Mouse (Mus musculus): ENCODE results near the gene 4930519G04Rik. TPM values are rescaled to one million over a fixed set of nuclear protein-coding genes. Genes with fewer than 3 reads are reported as not detected.

Gene 4930519G04Rik
- polyA plus RNA-seq, 1 experiment from 2014 or later, result not detected

DNA sequence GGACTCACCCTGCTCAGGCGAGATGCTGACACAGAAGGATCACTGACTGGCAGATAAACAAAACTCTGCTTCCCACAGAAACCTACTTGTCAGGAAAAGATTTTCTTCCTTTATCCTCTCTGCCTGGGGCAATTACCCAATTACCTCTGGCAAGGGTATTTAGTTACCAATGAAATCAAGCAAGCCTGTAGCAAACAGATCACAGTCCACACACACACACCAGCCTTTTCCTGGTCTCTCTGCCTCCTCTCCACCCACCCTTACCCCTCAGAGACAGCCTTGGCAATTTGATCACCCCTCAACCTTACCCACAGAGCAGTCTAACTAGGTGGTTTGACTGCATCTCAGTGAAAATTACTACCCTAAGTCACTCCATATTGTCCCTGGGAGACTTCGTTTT, 35.5 kb downstream of the 4930519G04Rik start:
- H3K36me3 ChIP-seq (ENCODE audit: insufficient read depth), result no peaks in the 10 kb centered on the region
- DNase-seq, result no peak
- H3K27ac ChIP-seq (ENCODE audit: low read depth), result no peak overlapping the region
- no peaks in the 10 kb centered on the region for H3K4me1 ChIP-seq (ENCODE audit: insufficient read depth)
- WGBS, result 69% methylated on average over 2 of the region's 2 CpGs
- no peaks in the 10 kb centered on the region for H3K27me3 ChIP-seq (ENCODE audit: insufficient read depth, low read length)
- no peak overlapping the region for H3K4me2 ChIP-seq
- no peak for ATAC-seq (ENCODE audit: insufficient read depth)
- no peak for TF ChIP-seq CTCF (IDR thresholded peaks at IDR 0.05; ENCODE audit: low read depth)
- H3K9ac ChIP-seq, result no peak overlapping the region
- no peaks in the 10 kb centered on the region for H3K9me3 ChIP-seq (ENCODE audit: low read depth, low read length)
- H3K4me3 ChIP-seq (ENCODE audit: low read depth, low read length), result no peak overlapping the region

DNA sequence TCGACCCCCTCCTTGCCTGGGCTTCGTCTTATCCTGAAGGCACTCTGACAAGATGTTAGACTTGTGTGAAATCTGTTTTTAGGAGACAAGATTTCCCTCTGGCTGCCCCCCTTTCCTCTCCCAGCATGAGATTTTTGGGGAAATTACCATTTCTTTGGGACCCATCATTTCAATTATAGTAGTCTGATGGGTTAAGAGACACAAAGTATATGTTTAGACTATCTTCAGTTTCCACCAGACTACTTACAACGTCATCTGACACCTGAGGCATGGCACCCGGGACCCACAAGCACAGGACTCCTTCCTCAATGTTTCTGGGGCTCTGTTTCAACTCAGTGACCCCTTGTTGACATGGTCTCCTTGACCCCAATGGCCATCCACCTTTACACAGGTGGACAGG, 42.1 kb downstream of the 4930519G04Rik start:
- WGBS, result 76% methylated on average over 4 of the region's 4 CpGs

DNA sequence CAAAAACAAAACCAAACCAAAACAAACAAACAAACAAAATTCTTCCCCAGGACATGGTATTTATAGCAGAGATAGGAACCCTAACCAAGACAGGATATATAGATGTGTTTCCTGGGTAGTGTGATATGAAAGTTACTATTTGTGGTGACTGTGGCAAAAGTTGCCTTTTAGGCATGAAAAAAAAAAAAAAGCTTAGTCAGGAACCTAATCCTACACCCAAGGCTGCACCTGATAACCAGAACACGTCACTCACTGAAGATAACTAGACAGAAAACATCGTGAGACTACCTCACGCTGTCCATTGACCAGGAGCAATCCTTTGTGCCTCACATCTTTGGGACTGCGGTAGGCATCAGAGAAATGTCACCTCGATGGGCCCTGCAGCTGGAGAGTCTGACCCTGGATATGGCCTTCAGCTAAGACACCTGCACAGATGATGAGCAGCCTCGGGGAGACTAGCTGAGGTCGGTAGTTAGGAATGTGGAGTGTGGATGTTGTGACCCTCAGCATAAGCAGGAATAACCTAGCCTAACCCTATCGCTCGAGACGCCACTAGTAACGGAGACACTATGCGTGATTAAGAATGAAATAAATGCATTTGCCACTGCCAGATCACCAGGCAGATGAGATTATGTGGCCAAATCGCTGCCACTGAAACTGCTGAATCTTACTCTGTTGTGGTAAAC, 43.4 kb downstream of the 4930519G04Rik start, which contains the start of gene Oasl2:
Gene Oasl2, plus strand, starts transcription at position 249 of the 686 bp plus-strand sequence.
- Histone ChIP-seq H3K4me2 (peak within 1 kb of the TSS; percentile 47), H3K36me3 (ENCODE audit: insufficient read depth) (no peaks in the 10 kb centered on the region), H3K27me3 (ENCODE audit: insufficient read depth, low read length) (no peaks in the 10 kb centered on the region), H3K4me3 (ENCODE audit: low read depth, low read length) (peak within 1 kb of the TSS; percentile 19), H3K4me1 (ENCODE audit: insufficient read depth) (no peaks in the 10 kb centered on the region), H3K9me3 (ENCODE audit: low read depth, low read length) (no peaks in the 10 kb centered on the region), H3K27ac (ENCODE audit: low read depth) (no peak within 1 kb of the TSS), H3K9ac (0 out of 2 replicates have a peak within 1 kb of the TSS, but pooled peaks have one; percentile 11)
- ATAC-seq (ENCODE audit: insufficient read depth) (no peak), DNase-seq (no peak)
- no peak for TF ChIP-seq CTCF (IDR thresholded peaks at IDR 0.05; ENCODE audit: low read depth)
- 55% methylated on average over 13 of the region's 13 CpGs for WGBS

More for the DNA sequence above, 42.1 kb downstream of the 4930519G04Rik start:
- no peak for TF ChIP-seq CTCF (IDR thresholded peaks at IDR 0.05; ENCODE audit: low read depth)
- H3K27me3 ChIP-seq (ENCODE audit: insufficient read depth, low read length), result no peaks in the 10 kb centered on the region
- no peak overlapping the region for H3K27ac ChIP-seq (ENCODE audit: low read depth)
- H3K4me2 ChIP-seq, result no peak overlapping the region
- H3K4me3 ChIP-seq (ENCODE audit: low read depth, low read length), result no peak overlapping the region
- H3K4me1 ChIP-seq (ENCODE audit: insufficient read depth), result no peaks in the 10 kb centered on the region
- ATAC-seq (ENCODE audit: insufficient read depth) (no peak), DNase-seq (no peak)
- H3K9ac ChIP-seq, result no peak overlapping the region
- no peaks in the 10 kb centered on the region for H3K9me3 ChIP-seq (ENCODE audit: low read depth, low read length)
- H3K36me3 ChIP-seq (ENCODE audit: insufficient read depth), result no peaks in the 10 kb centered on the region

DNA sequence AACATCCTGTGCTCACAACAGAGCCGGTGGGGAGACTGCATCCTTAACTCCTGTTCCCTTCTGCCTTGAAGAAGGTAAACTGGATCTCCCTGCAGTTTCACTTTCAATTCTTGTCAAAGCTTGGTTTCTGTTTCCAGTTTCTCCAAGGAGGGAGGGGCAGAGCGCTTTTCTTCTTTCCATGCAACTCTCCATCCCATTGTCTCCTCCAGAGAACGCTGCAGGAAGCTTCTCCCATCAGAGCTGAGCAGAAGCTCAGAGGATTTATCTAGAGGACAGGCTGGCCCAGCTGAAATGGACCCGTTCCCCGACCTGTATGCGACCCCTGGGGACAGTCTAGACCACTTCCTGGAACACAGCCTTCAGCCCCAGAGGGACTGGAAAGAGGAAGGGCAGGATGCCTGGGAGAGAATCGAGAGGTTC, 43.9 kb downstream of the 4930519G04Rik start:
- no peak for TF ChIP-seq CTCF (IDR thresholded peaks at IDR 0.05; ENCODE audit: low read depth)
- Histone ChIP-seq H3K27me3 (ENCODE audit: insufficient read depth, low read length) (no peaks in the 10 kb centered on the region), H3K4me2 (peak overlapping the region; percentile 47), H3K27ac (ENCODE audit: low read depth) (no peak overlapping the region), H3K4me3 (ENCODE audit: low read depth, low read length) (peak overlapping the region; percentile 19), H3K9ac (0 out of 2 replicates have a peak overlapping the region, but pooled peaks have one; percentile 11), H3K9me3 (ENCODE audit: low read depth, low read length) (no peaks in the 10 kb centered on the region), H3K4me1 (ENCODE audit: insufficient read depth) (no peaks in the 10 kb centered on the region), H3K36me3 (ENCODE audit: insufficient read depth) (no peaks in the 10 kb centered on the region)
- WGBS, result 10% methylated on average over 7 of the region's 7 CpGs
- ATAC-seq (ENCODE audit: insufficient read depth) (no peak), DNase-seq (peak; percentile 37)

DNA sequence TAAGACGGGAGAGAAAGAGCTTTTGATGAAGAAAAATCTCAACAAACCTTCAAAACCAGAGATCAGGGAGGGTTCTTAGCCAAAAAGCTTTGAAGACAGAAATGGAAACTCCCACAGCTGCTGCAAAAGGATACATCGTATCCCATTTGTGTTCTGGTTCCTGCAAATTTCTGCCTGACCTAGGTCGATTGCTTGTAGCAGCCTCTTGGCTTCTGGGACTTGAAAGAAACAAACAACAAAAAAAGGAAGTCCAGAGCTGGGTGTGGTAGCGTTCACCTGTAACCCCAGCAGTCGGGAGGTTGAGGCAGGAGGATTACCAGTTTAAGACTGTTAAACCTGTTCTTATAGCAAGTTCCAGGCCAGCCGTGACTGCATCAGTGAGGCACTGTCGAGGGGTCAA, 45.4 kb downstream of the 4930519G04Rik start:
- no peak overlapping the region for H3K4me3 ChIP-seq (ENCODE audit: low read depth, low read length)
- no peak for DNase-seq
- no peaks in the 10 kb centered on the region for H3K27me3 ChIP-seq (ENCODE audit: insufficient read depth, low read length)
- H3K4me2 ChIP-seq, result no peak overlapping the region
- H3K4me1 ChIP-seq (ENCODE audit: insufficient read depth), result no peaks in the 10 kb centered on the region
- no peak overlapping the region for H3K9ac ChIP-seq
- no peaks in the 10 kb centered on the region for H3K36me3 ChIP-seq (ENCODE audit: insufficient read depth)
- ATAC-seq (ENCODE audit: insufficient read depth), result no peak
- no peak overlapping the region for H3K27ac ChIP-seq (ENCODE audit: low read depth)
- H3K9me3 ChIP-seq (ENCODE audit: low read depth, low read length), result no peaks in the 10 kb centered on the region
- no peak for TF ChIP-seq CTCF (IDR thresholded peaks at IDR 0.05; ENCODE audit: low read depth)
- 68% methylated on average over 7 of the region's 7 CpGs for WGBS

DNA sequence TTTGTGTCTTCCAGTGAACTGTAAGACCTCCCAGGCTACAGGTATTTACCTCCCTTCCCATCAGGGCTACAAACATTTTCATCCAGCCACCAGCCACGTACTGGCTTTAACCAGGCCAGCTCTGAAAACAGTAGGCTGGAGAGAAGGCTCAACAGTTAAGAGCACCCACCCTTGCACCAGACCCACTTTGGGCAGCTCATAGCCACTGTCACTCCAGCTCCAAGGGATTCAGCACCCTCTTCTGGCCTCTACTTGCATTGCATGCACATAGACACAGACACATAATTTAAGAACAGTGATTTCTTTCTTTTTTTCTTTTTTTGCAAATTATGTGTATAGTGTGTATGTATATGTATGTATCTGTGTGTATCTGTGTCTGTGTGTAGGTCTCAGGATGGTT, 48.9 kb downstream of the 4930519G04Rik start:
- H3K27ac ChIP-seq (ENCODE audit: low read depth), result no peak overlapping the region
- 17% methylated on average over 1 of the region's 1 CpGs for WGBS
- no peaks in the 10 kb centered on the region for H3K4me1 ChIP-seq (ENCODE audit: insufficient read depth)
- peak; percentile 75 for DNase-seq
- H3K4me2 ChIP-seq, result no peak overlapping the region
- no peaks in the 10 kb centered on the region for H3K27me3 ChIP-seq (ENCODE audit: insufficient read depth, low read length)
- H3K9ac ChIP-seq, result no peak overlapping the region
- no peak for ATAC-seq (ENCODE audit: insufficient read depth)
- H3K4me3 ChIP-seq (ENCODE audit: low read depth, low read length), result no peak overlapping the region
- H3K36me3 ChIP-seq (ENCODE audit: insufficient read depth), result no peaks in the 10 kb centered on the region
- peak; percentile 77 for TF ChIP-seq CTCF (IDR thresholded peaks at IDR 0.05; ENCODE audit: low read depth)
- H3K9me3 ChIP-seq (ENCODE audit: low read depth, low read length), result no peaks in the 10 kb centered on the region

GRCm38 (mm10) chr5:114908598-114909305, 55.3 kb downstream of the 4930519G04Rik start:
- Histone ChIP-seq H3K27ac (ENCODE audit: low read depth) (no peak overlapping the region), H3K4me1 (ENCODE audit: insufficient read depth) (no peaks in the 10 kb centered on the region), H3K36me3 (ENCODE audit: insufficient read depth) (no peaks in the 10 kb centered on the region), H3K27me3 (ENCODE audit: insufficient read depth, low read length) (no peaks in the 10 kb centered on the region), H3K4me2 (0 out of 2 replicates have a peak overlapping the region, but pooled peaks have one; percentile 20), H3K9me3 (ENCODE audit: low read depth, low read length) (no peaks in the 10 kb centered on the region), H3K4me3 (ENCODE audit: low read depth, low read length) (no peak overlapping the region), H3K9ac (no peak overlapping the region)
- TF ChIP-seq CTCF (IDR thresholded peaks at IDR 0.05; ENCODE audit: low read depth), result no peak
- DNase-seq, result no peak
- WGBS, result 48% methylated on average over 13 of the region's 13 CpGs
- ATAC-seq (ENCODE audit: insufficient read depth), result no peak

All from lung, embryonic 14.5 days (tissue).